Mouse (Mus musculus): ENCODE measurements around the gene Adgrg2. TPM values are rescaled to one million over a fixed set of nuclear protein-coding genes. Genes with fewer than 3 reads are reported as not detected.

The Adgrg2 gene
- polyA plus RNA-seq, 1 experiment from 2014 or later, result 0.55 TPM

DNA sequence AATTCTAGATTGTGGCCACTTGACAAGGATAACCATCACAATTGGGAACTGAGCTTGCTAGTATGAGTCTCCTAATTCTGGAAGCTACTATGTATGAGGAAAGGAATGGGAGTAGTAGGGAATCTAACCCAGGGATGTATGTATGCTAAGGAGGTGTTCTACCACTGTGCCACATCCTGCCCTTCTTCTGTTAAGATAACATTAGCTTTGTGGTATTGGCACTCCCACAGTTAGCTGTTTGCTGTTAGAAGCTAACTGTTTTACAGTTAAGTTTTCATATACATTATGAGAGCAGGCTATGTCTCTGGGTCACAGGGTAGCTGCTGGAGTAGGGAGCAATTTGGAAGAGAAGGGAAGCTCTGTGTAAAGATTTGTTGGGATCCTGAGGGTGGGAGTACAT is 125.5 kb downstream of the Adgrg2 start:
- Histone ChIP-seq H3K9me3 (ENCODE audit: control insufficient read depth) (no peaks in the 10 kb centered on the region), H3K4me2 (replicated peaks; ENCODE audit: low read depth) (no peak overlapping the region)
- ATAC-seq, result no peak

DNA sequence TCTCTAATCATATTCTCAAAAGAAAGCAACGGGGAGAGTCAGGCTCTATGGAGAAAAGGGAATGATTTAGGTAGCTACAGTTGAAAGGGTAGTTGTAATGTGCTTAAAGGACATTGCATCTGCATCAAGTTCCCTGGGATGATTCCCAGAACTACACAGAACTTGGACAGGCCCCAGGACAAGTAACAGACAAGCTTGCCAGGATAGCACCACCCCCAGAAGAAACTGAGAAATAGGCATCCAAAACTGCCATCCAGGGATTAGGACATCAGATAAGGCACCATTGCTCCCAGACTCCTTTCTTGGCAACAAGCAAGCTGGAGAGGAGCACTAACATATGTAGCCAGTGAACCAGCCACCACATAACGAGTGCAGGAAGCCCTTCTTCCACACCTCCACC is 152.3 kb downstream of the Adgrg2 start:
- no peak overlapping the region for H3K27ac ChIP-seq (ENCODE audit: low read depth, low read length)
- no peaks in the 10 kb centered on the region for H3K36me3 ChIP-seq (ENCODE audit: control insufficient read depth, insufficient read depth)
- H3K9me3 ChIP-seq (ENCODE audit: control insufficient read depth), result no peaks in the 10 kb centered on the region
- TF ChIP-seq CTCF (IDR thresholded peaks at IDR 0.05; ENCODE audit: low read depth), result no peak
- H3K4me2 ChIP-seq (replicated peaks; ENCODE audit: low read depth), result no peak overlapping the region
- H3K4me3 ChIP-seq (ENCODE audit: low read depth, low read length), result no peak overlapping the region
- no peaks in the 10 kb centered on the region; the same call in 1 of the 2 replicates for H3K27me3 ChIP-seq (replicated peaks; ENCODE audit: control insufficient read depth, insufficient read depth, low read length)
- ATAC-seq, result no peak
- no peaks in the 10 kb centered on the region for H3K4me1 ChIP-seq (replicated peaks; ENCODE audit: control insufficient read depth, insufficient read depth, low read length)
- no peak overlapping the region for H3K9ac ChIP-seq (ENCODE audit: low read depth, low read length)
- WGBS, result 59% methylated on average over 2 of the region's 2 CpGs

More for the DNA sequence above, 125.5 kb downstream of the Adgrg2 start:
- TF ChIP-seq CTCF (IDR thresholded peaks at IDR 0.05; ENCODE audit: low read depth), result no peak
- Histone ChIP-seq H3K36me3 (ENCODE audit: control insufficient read depth, insufficient read depth) (no peaks in the 10 kb centered on the region), H3K27me3 (replicated peaks; ENCODE audit: control insufficient read depth, insufficient read depth, low read length) (no peaks in the 10 kb centered on the region), H3K4me3 (ENCODE audit: low read depth, low read length) (no peak overlapping the region), H3K4me1 (replicated peaks; ENCODE audit: control insufficient read depth, insufficient read depth, low read length) (no peaks in the 10 kb centered on the region), H3K9ac (ENCODE audit: low read depth, low read length) (no peak overlapping the region), H3K27ac (ENCODE audit: low read depth, low read length) (no peak overlapping the region)

Other genes starting within 250 kb of the Adgrg2 start
- 4.4 and 4.7 TPM in 2 replicates for gene Phka2, start 111.5 kb downstream of the Adgrg2 start, polyA plus RNA-seq (2015; fragmentation: Nextera tagmentation; extraction: Ambion mirVana)

All from intestine, postnatal 0 days (tissue).